Mouse (Mus musculus): ENCODE results near the gene Lrfn4. TPM values are rescaled to one million over a fixed set of nuclear protein-coding genes. Genes with fewer than 3 reads are reported as not detected.

Lrfn4 gene
- polyA plus RNA-seq, 1 experiment: 20.3 TPM

- Histone ChIP-seq H3K27ac (ENCODE audit: insufficient read depth, low read length) (no peak overlapping the region), H3K4me3 (ENCODE audit: insufficient read depth, low read length) (peak overlapping the region; percentile 88), H3K4me1 (ENCODE audit: control insufficient read depth, insufficient read depth, low read length) (0 out of 2 replicates have a peak, but pooled peaks cover 6% of the 10 kb centered on the region)
- no peak for TF ChIP-seq CTCF (IDR thresholded peaks at IDR 0.05; ENCODE audit: borderline replicate concordance, insufficient read depth, low read length)
- no peak for TF ChIP-seq POLR2A (IDR thresholded peaks at IDR 0.05; ENCODE audit: low read depth, low read length)
Measured at GRCm38 (mm10) chr19:4624406-4625178, 9.1 kb upstream of the Lrfn4 start.

GRCm38 (mm10) chr19:4624006-4624405 is 8.5 kb upstream of the Lrfn4 start:
- Histone ChIP-seq H3K27ac (ENCODE audit: insufficient read depth, low read length) (no peak overlapping the region), H3K4me1 (ENCODE audit: control insufficient read depth, insufficient read depth, low read length) (0 out of 2 replicates have a peak, but pooled peaks cover 6% of the 10 kb centered on the region), H3K4me3 (ENCODE audit: insufficient read depth, low read length) (no peak overlapping the region)
- TF ChIP-seq POLR2A (IDR thresholded peaks at IDR 0.05; ENCODE audit: low read depth, low read length): no peak
- no peak for TF ChIP-seq CTCF (IDR thresholded peaks at IDR 0.05; ENCODE audit: borderline replicate concordance, insufficient read depth, low read length)

- H3K4me3 ChIP-seq (ENCODE audit: insufficient read depth, low read length): no peak overlapping the region
- 0 out of 2 replicates have a peak, but pooled peaks cover 6% of the 10 kb centered on the region for H3K4me1 ChIP-seq (ENCODE audit: control insufficient read depth, insufficient read depth, low read length)
- TF ChIP-seq POLR2A (IDR thresholded peaks at IDR 0.05; ENCODE audit: low read depth, low read length) (no peak), CTCF (IDR thresholded peaks at IDR 0.05; ENCODE audit: borderline replicate concordance, insufficient read depth, low read length) (no peak)
- no peak overlapping the region for H3K27ac ChIP-seq (ENCODE audit: insufficient read depth, low read length)
Measured at GRCm38 (mm10) chr19:4623419-4623818, 8.0 kb upstream of the Lrfn4 start.

- no peak for TF ChIP-seq CTCF (IDR thresholded peaks at IDR 0.05; ENCODE audit: borderline replicate concordance, insufficient read depth, low read length)
- TF ChIP-seq POLR2A (IDR thresholded peaks at IDR 0.05; ENCODE audit: low read depth, low read length): no peak
- H3K4me1 ChIP-seq (ENCODE audit: control insufficient read depth, insufficient read depth, low read length): 0 out of 2 replicates have a peak, but pooled peaks cover 6% of the 10 kb centered on the region
- no peak overlapping the region for H3K4me3 ChIP-seq (ENCODE audit: insufficient read depth, low read length)
- no peak overlapping the region for H3K27ac ChIP-seq (ENCODE audit: insufficient read depth, low read length)
Measured at GRCm38 (mm10) chr19:4622780-4623179, 7.3 kb upstream of the Lrfn4 start.

- TF ChIP-seq CTCF (IDR thresholded peaks at IDR 0.05; ENCODE audit: borderline replicate concordance, insufficient read depth, low read length) (no peak), POLR2A (IDR thresholded peaks at IDR 0.05; ENCODE audit: low read depth, low read length) (no peak)
- H3K27ac ChIP-seq (ENCODE audit: insufficient read depth, low read length): no peak overlapping the region
- H3K4me1 ChIP-seq (ENCODE audit: control insufficient read depth, insufficient read depth, low read length): 0 out of 2 replicates have a peak, but pooled peaks cover 2% of the 10 kb centered on the region
- no peak overlapping the region for H3K4me3 ChIP-seq (ENCODE audit: insufficient read depth, low read length)
Measured at GRCm38 (mm10) chr19:4620721-4621120, 5.3 kb upstream of the Lrfn4 start.

- TF ChIP-seq POLR2A (IDR thresholded peaks at IDR 0.05; ENCODE audit: low read depth, low read length) (no peak), CTCF (IDR thresholded peaks at IDR 0.05; ENCODE audit: borderline replicate concordance, insufficient read depth, low read length) (no peak)
- H3K27ac ChIP-seq (ENCODE audit: insufficient read depth, low read length): no peak overlapping the region
- no peak overlapping the region for H3K4me3 ChIP-seq (ENCODE audit: insufficient read depth, low read length)
- 0 out of 2 replicates have a peak, but pooled peaks cover 2% of the 10 kb centered on the region for H3K4me1 ChIP-seq (ENCODE audit: control insufficient read depth, insufficient read depth, low read length)
Measured at GRCm38 (mm10) chr19:4619461-4619860, 4.0 kb upstream of the Lrfn4 start.

- Histone ChIP-seq H3K4me3 (ENCODE audit: insufficient read depth, low read length) (no peak overlapping the region), H3K27ac (ENCODE audit: insufficient read depth, low read length) (no peak overlapping the region), H3K4me1 (ENCODE audit: control insufficient read depth, insufficient read depth, low read length) (no peaks in the 10 kb centered on the region)
- TF ChIP-seq CTCF (IDR thresholded peaks at IDR 0.05; ENCODE audit: borderline replicate concordance, insufficient read depth, low read length): 0 out of 2 replicates have a peak, but pooled peaks have one; percentile 2
- no peak for TF ChIP-seq POLR2A (IDR thresholded peaks at IDR 0.05; ENCODE audit: low read depth, low read length)
Measured at GRCm38 (mm10) chr19:4618183-4618582, 2.7 kb upstream of the Lrfn4 start.

- Histone ChIP-seq H3K4me1 (ENCODE audit: control insufficient read depth, insufficient read depth, low read length) (no peaks in the 10 kb centered on the region), H3K27ac (ENCODE audit: insufficient read depth, low read length) (no peak overlapping the region), H3K4me3 (ENCODE audit: insufficient read depth, low read length) (no peak overlapping the region)
- TF ChIP-seq POLR2A (IDR thresholded peaks at IDR 0.05; ENCODE audit: low read depth, low read length): no peak
- no peak for TF ChIP-seq CTCF (IDR thresholded peaks at IDR 0.05; ENCODE audit: borderline replicate concordance, insufficient read depth, low read length)
Measured at GRCm38 (mm10) chr19:4616546-4616945, 1.1 kb upstream of the Lrfn4 start.

DNA sequence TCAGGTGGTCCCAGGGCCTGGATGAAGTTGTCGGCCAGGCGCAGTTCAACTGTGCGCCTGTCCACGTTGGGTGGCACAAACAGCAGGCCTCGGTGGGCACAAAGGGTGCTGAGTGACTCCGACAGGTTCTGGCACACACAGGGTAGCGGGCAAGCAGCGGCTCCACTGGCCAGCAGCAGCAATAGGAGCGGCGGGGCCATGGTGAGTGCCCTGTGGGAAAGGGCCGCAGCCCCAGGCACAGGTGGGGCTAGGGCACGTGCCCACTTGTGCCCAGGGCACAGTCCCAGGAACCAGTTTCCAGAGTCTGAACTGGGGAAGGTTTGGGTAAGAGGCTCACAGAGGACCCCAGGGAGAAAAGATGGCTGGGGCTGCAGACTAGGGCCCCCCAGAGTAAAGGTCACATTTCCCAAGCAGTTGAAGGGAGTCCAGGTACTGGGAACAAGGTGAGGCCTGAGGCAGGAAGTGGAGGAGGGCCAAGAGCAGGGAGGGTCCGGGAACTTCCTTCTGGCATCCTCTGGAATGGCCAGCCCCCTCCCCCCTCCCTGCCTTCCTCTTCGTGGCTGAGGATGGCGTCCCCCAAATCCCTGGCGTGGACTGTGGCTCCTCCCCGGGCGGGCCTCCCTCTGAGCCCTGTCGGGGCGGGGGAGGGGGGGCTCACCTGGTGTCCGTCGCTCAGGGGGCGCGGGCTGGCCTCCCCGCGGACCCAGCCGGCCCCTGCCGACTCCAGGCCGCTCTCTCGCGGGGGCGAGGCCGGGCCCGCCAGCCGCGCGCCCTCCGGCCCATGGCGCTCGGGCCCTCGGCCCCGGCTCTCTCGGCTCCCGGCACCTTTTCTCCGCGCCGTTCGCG is 939 bp downstream of the Lrfn4 start:
- peak overlapping the region; percentile 51; the same call in 1 of the 2 replicates for H3K27ac ChIP-seq (ENCODE audit: insufficient read depth, low read length)
- H3K4me3 ChIP-seq (ENCODE audit: insufficient read depth, low read length): peak overlapping the region; percentile 65
- TF ChIP-seq CTCF (IDR thresholded peaks at IDR 0.05; ENCODE audit: borderline replicate concordance, insufficient read depth, low read length): no peak
- TF ChIP-seq POLR2A (IDR thresholded peaks at IDR 0.05; ENCODE audit: low read depth, low read length): no peak; the same call in 1 of the 2 replicates
- H3K4me1 ChIP-seq (ENCODE audit: control insufficient read depth, insufficient read depth, low read length): no peaks in the 10 kb centered on the region

Data from embryonic fibroblast, embryonic 13.5 days (primary cell).